28 mouse cellular contexts compared by ENCODE assay signal in the genomic region with DNA sequence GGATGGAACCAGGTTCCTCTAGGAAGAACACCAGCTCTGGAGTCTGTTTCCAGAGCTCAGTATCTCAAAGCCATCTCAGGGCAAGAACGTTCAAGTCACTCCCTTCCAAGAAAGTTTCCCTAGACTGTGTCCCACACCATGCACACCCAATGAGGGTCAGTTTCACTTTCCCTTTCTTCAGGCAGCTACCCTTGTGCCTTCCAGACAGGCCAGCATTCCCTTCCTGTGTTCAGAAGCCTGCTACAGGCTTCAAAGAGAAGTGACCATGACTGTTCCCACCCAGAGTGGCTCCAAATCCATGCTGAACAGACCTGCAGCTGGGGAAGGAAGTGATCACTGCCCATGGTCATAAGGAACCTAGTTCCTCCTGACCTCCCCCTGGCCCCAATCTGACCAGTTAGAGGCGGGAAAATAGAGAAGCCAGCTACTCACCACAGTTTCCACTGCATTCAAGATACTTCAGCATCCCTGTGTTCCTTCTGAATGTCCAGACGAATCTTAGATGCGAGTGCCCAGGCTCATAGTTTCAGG. TPM values are rescaled to one million over a fixed set of nuclear protein-coding genes. Genes with fewer than 3 reads are reported as not detected.
DNase-seq lines count a peak whose midpoint lies in the region; ATAC-seq and TF ChIP-seq lines count a peak whose summit lies in the region.
"Had no signal": no experiment of that assay in that cellular context is flagged by ENCODE, and none has a peak within 500 bp of the region (broad histone marks: within the 10 kb centered on the region; RNA-seq: fewer than 3 reads in every experiment).

No protein-coding gene starts in this region.

- TF ChIP-seq POLR2A in myocyte (IDR thresholded peaks at IDR 0.05; ENCODE audit: insufficient read length, low read depth), result no peak

- H3K36me3 ChIP-seq in megakaryocyte, embryonic 14.5 days (replicated peaks; ENCODE audit: low read length), result no peaks in the 10 kb centered on the region
- H3K36me3 ChIP-seq in myocyte (ENCODE audit: control insufficient read depth, insufficient read depth), result no peaks in the 10 kb centered on the region
- no peaks in the 10 kb centered on the region for H3K36me3 ChIP-seq in intestine, embryonic 16.5 days (ENCODE audit: control insufficient read depth, insufficient read depth, low read length)
- H3K36me3 ChIP-seq: embryonic facial prominence, embryonic 15.5 days; forebrain, embryonic 10.5 days; heart, embryonic 10.5 days; hindbrain, embryonic 10.5 days had no signal

- peak overlapping the region; percentile 26 for H3K4me3 ChIP-seq in megakaryocyte, embryonic 14.5 days (replicated peaks)
- no peak overlapping the region for H3K4me3 ChIP-seq in myocyte
- H3K4me3 ChIP-seq in intestine, embryonic 16.5 days (ENCODE audit: low read length), result no peak overlapping the region
- H3K4me3 ChIP-seq: embryonic facial prominence, embryonic 15.5 days; erythroblast, embryonic 14.5 days; forebrain, embryonic 10.5 days; gastrocnemius, adult 2 months; heart, embryonic 10.5 days; hindbrain, embryonic 10.5 days had no signal

- peaks cover 16% of the 10 kb centered on the region for H3K27me3 ChIP-seq in megakaryocyte, embryonic 14.5 days (replicated peaks)
- H3K27me3 ChIP-seq in myocyte (ENCODE audit: control insufficient read depth, insufficient read depth, insufficient read length), result no peaks in the 10 kb centered on the region
- no peaks in the 10 kb centered on the region for H3K27me3 ChIP-seq in intestine, embryonic 16.5 days (replicated peaks; ENCODE audit: control insufficient read depth, insufficient read depth, low read length)
- H3K27me3 ChIP-seq: embryonic facial prominence, embryonic 15.5 days had no signal

- 0 out of 2 replicates have a peak, but pooled peaks cover 3% of the 10 kb centered on the region for H3K4me1 ChIP-seq in megakaryocyte, embryonic 14.5 days
- H3K4me1 ChIP-seq in intestine, embryonic 16.5 days (ENCODE audit: control insufficient read depth, insufficient read depth, low read length), result no peaks in the 10 kb centered on the region
- H3K4me1 ChIP-seq: embryonic facial prominence, embryonic 15.5 days; forebrain, embryonic 10.5 days; heart, embryonic 10.5 days; hindbrain, embryonic 10.5 days had no signal

- H3K27ac ChIP-seq in intestine, embryonic 16.5 days (ENCODE audit: low read length), result no peak overlapping the region
- H3K27ac ChIP-seq: embryonic facial prominence, embryonic 15.5 days; forebrain, embryonic 10.5 days; gastrocnemius, adult 2 months; heart, embryonic 10.5 days; hindbrain, embryonic 10.5 days; hindbrain, embryonic 14.5 days had no signal

- H3K9ac ChIP-seq in intestine, embryonic 16.5 days (ENCODE audit: low read depth, low read length), result no peak overlapping the region
- H3K9ac ChIP-seq: embryonic facial prominence, embryonic 15.5 days; hindbrain, embryonic 14.5 days had no signal

- H3ac ChIP-seq in myocyte (ENCODE audit: control insufficient read depth, insufficient read length), result no peak overlapping the region

- peak; percentile 29 to 59; a peak in 3 of 4 replicates for ATAC-seq in hematopoietic stem cell, adult 5-6 weeks (replicated peaks in 1 of 2; ENCODE audit: insufficient read depth in 1 of 2, low FRiP score in 2 of 2, low TSS enrichment in 1 of 2, low read depth in 1 of 2, poor library complexity in 2 of 2, severe bottlenecking in 2 of 2)
- no peak for ATAC-seq in intestine, embryonic 16.5 days
- ATAC-seq: activated CD4-positive, CD25-positive, alpha-beta regulatory T cell, adult 4 months; CD4-positive, CD25-positive, alpha-beta regulatory T cell, adult 4 months; forebrain, embryonic 16.5 days; inflammation-experienced regulatory T-cells, adult 6 months had no signal

- 82% methylated on average over 4 of the region's 4 CpGs for WGBS in intestine, embryonic 16.5 days

- H3K9me3 ChIP-seq in megakaryocyte, embryonic 14.5 days, result no peaks in the 10 kb centered on the region
- no peaks in the 10 kb centered on the region for H3K9me3 ChIP-seq in intestine, embryonic 16.5 days (ENCODE audit: control insufficient read depth, low read length)
- H3K9me3 ChIP-seq: embryonic facial prominence, embryonic 15.5 days; forebrain, embryonic 10.5 days; heart, embryonic 10.5 days; hindbrain, embryonic 10.5 days had no signal

- peak; percentile 96 for DNase-seq in heart, adult 11 months
- no peak for DNase-seq in heart, postnatal 4 days
- DNase-seq in cerebellum, postnatal 36 days, result no peak
- DNase-seq in frontal cortex, postnatal 36 days (ENCODE audit: low spot score in 2 of 2), result no peak
- DNase-seq: adrenal gland, postnatal 14 days; B cell, adult 2 months; cerebellum, adult 18-20 months; cerebellum, adult 9-11 months; embryo, embryonic 11 days; gastrocnemius, adult 2 months; gastrocnemius, postnatal 25 days; heart, postnatal 10 days had no signal

- no peaks in the 10 kb centered on the region for H3K79me2 ChIP-seq in myocyte (ENCODE audit: control insufficient read depth, insufficient read depth)

- peak overlapping the region; percentile 30 for H3K4me2 ChIP-seq in myocyte (ENCODE audit: low read depth)
- H3K4me2 ChIP-seq in intestine, embryonic 16.5 days (ENCODE audit: low read depth, low read length), result no peak overlapping the region
- H3K4me2 ChIP-seq: embryonic facial prominence, embryonic 15.5 days; hindbrain, embryonic 14.5 days had no signal

TF ChIP-seq in myocyte, 11 proteins besides CTCF, POLR2A, EP300 and RAD21:
- no peak for TF ChIP-seq TCF3 (IDR thresholded peaks at IDR 0.05; ENCODE audit: insufficient read length, low read depth)
- TF ChIP-seq CEBPB (IDR thresholded peaks at IDR 0.05; ENCODE audit: insufficient read depth, poor library complexity, severe bottlenecking), result no peak
- no peak for TF ChIP-seq E2F4 (IDR thresholded peaks at IDR 0.05; ENCODE audit: insufficient read depth)
- no peak for TF ChIP-seq TCF12 (IDR thresholded peaks at IDR 0.05; ENCODE audit: insufficient read depth, poor library complexity, severe bottlenecking)
- TF ChIP-seq POLR2AphosphoS2 (IDR thresholded peaks at IDR 0.05; ENCODE audit: insufficient read length, low read depth), result no peak
- TF ChIP-seq MYOD1 (IDR thresholded peaks at IDR 0.05; ENCODE audit: control insufficient read depth in 1 of 3, insufficient read length in 2 of 3, low read depth in 2 of 3), result no peak
- TF ChIP-seq MAX (IDR thresholded peaks at IDR 0.05; ENCODE audit: low read depth), result no peak
- TF ChIP-seq MYOG (IDR thresholded peaks at IDR 0.05; ENCODE audit: control insufficient read depth in 1 of 3, insufficient read depth in 1 of 3, insufficient read length in 2 of 3, low read depth in 2 of 3), result no peak
- TF ChIP-seq SRF (IDR thresholded peaks at IDR 0.05; ENCODE audit: control insufficient read depth, insufficient read length, low read depth), result no peak
- no peak for TF ChIP-seq USF1 (IDR thresholded peaks at IDR 0.05; ENCODE audit: low read depth)
- no peak for TF ChIP-seq REST (IDR thresholded peaks at IDR 0.05; ENCODE audit: insufficient read depth, insufficient read length)

RNA-seq across cellular contexts. Expression of a gene that starts 10.7 kb away (rescaled TPM):
- under 1 TPM; 0.16 to 0.26 TPM for total RNA-seq in heart, postnatal 4 days (2021)
- 1.7 and 2.7 TPM in 2 replicates for total RNA-seq in hematopoietic stem cell, adult 5-6 weeks (2017)
- not detected in 2 replicates for polyA plus RNA-seq in megakaryocyte, embryonic 14.5 days (2012; ENCODE audit: insufficient read depth, low replicate concordance)
- 0.01 TPM for polyA plus RNA-seq in myocyte (2012; fragmentation: generic; extraction: Trizol)
- 0.06 and 0.09 TPM in 2 replicates for polyA plus RNA-seq in intestine, embryonic 16.5 days (2015; fragmentation: Nextera tagmentation; extraction: Ambion mirVana)
- total RNA-seq: MEL had no signal
- polyA plus RNA-seq: embryonic facial prominence, embryonic 11.5 days; erythroblast, embryonic 14.5 days; forebrain, embryonic 10.5 days; hindbrain, embryonic 10.5 days had no signal
